Mouse (Mus musculus): ENCODE measurements around the gene Kcne1. TPM values are rescaled to one million over a fixed set of nuclear protein-coding genes. Genes with fewer than 3 reads are reported as not detected.

Gene Kcne1
- polyA plus RNA-seq, 1 experiment from 2014 or later = 0.25 TPM

GRCm38 (mm10) chr16:92301412-92301806 is 57.9 kb downstream of the Kcne1 start:
- peak overlapping the region; percentile 71 for H3K9ac ChIP-seq
- H3K4me3 ChIP-seq (replicated peaks) = peak overlapping the region; percentile 64
- ATAC-seq = peak; percentile 75
- H3K36me3 ChIP-seq = peaks cover 7% of the 10 kb centered on the region; the same call in 1 of the 2 replicates
- peaks cover 9% of the 10 kb centered on the region; the same call in 1 of the 2 replicates for H3K4me1 ChIP-seq (replicated peaks)
- H3K27ac ChIP-seq = peak overlapping the region; percentile 67; the same call in 1 of the 2 replicates
- H3K9me3 ChIP-seq = no peaks in the 10 kb centered on the region
- H3K27me3 ChIP-seq (replicated peaks) = no peaks in the 10 kb centered on the region
- peak overlapping the region; percentile 81 for H3K4me2 ChIP-seq (replicated peaks)
- under 1% methylated on average over 12 of the region's 12 CpGs for WGBS

GRCm38 (mm10) chr16:92300649-92301411 is 58.4 kb downstream of the Kcne1 start, which contains the start of gene Smim11:
TSS of gene Smim11 (plus strand) at chr16:92301286.
- Histone ChIP-seq H3K4me2 (replicated peaks) (peak within 1 kb of the TSS; percentile 81), H3K4me3 (replicated peaks) (peak within 1 kb of the TSS; percentile 64), H3K9ac (peak within 1 kb of the TSS; percentile 71), H3K36me3 (peaks cover 4% of the 10 kb centered on the region; the same call in 1 of the 2 replicates), H3K4me1 (replicated peaks) (peaks cover 9% of the 10 kb centered on the region; the same call in 1 of the 2 replicates), H3K27ac (peak within 1 kb of the TSS; percentile 71; the same call in 1 of the 2 replicates), H3K27me3 (replicated peaks) (no peaks in the 10 kb centered on the region), H3K9me3 (no peaks in the 10 kb centered on the region)
- 8% methylated on average over 32 of the region's 32 CpGs for WGBS
- ATAC-seq = peak; percentile 96

Other genes starting within 250 kb of the Kcne1 start
- 0.37 TPM in 1 of 2 replicates, not detected in the other for gene Kcne2, start 67.1 kb downstream of the Kcne1 start, polyA plus RNA-seq (2015; fragmentation: Nextera tagmentation; extraction: Ambion mirVana)
- gene Smim11, start 58.2 kb downstream of the Kcne1 start, polyA plus RNA-seq (2015; fragmentation: Nextera tagmentation; extraction: Ambion mirVana) = 110 and 128 TPM in 2 replicates
- not detected in 2 replicates for gene Fam243, start 38.0 kb downstream of the Kcne1 start, polyA plus RNA-seq (2015; fragmentation: Nextera tagmentation; extraction: Ambion mirVana)
- 23.5 and 24.0 TPM in 2 replicates for gene Rcan1, start 111.4 kb upstream of the Kcne1 start, polyA plus RNA-seq (2015; fragmentation: Nextera tagmentation; extraction: Ambion mirVana)
- gene Clic6, start 126.3 kb upstream of the Kcne1 start, polyA plus RNA-seq (2015; fragmentation: Nextera tagmentation; extraction: Ambion mirVana) = 80.6 and 81.8 TPM in 2 replicates

All from intestine, embryonic 15.5 days (tissue).